Mouse (Mus musculus): ENCODE results near the gene Clmn.

DNA sequence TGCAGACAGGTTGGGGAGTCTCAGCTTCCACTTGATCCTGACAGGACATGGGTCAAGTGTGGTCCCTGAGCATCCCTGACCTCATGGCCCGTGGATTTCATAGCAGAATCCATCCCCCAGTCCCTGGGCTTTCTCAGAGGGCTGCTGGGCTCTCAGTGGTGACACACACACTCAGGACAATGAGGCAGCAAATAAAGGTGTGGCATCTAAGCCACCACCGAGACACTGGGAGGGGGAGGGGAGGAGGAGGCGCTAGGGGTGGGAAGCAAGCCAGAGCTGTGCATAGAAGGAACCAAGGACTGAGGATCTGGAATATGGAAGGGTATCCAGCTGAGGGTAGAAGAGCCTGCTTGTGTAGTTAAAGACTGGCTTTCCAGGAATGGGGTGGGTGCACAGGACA, 11.2 kb upstream of the Clmn start:
- no peak for TF ChIP-seq CTCF (IDR thresholded peaks at IDR 0.05; ENCODE audit: extremely low read depth, insufficient read depth, insufficient read length, insufficient replicate concordance)
- no peak for TF ChIP-seq POLR2A (IDR thresholded peaks at IDR 0.05; ENCODE audit: low read depth, low read length)

Measured in spleen, adult 2 months (tissue).